Mouse (Mus musculus) urinary bladder, postnatal 14 days (tissue): ENCODE measurements around the gene Zfp442.
"Not testable (repeated sequence)": the region's sequence is repeated elsewhere in the genome, so short reads cannot be mapped to it uniquely, and the experiment has no call there.

Source experiments
- DNase-seq: peaks from one replicate; pipeline ENCODE4 v3.0.0; 2021; ENCODE audit warnings: low spot score

Zfp442 gene

DNA sequence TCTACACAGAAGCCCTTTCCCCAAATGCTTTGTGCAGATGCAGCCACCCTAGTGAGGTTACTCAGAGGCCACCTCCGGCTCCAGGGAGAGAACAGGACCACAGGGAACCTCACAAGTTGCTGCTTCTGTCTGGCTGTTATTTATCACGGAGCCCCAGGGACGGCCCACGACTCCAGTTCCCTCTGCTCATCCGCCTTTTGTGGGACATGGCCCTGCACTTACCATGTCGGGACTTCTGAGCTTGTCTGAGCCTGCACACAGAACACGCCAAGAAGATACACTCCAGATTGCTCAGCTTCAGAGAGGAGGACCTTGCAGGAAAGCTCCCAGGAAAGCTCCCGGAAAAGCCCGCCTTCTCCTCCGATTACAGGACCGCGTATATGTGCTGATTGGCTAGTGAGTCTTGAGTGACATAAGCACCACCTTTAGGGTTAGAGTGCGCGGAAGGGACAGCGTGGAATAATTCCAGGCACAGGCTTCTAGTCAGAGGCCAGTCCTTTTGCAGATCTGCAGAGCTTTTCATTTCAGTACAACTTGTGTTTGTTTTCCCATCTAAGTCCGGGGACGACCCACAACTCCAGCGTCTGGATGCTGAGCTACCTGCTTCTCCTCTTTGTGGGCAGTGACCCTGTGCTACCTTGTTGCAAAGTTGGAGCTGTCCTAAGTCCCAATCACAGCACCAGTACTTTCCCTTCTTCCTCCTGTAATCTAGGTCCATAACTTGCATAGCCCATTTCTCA is at the start of gene Zfp442:
Zfp442 (minus strand) TSS at position 307 of the 740 bp plus-strand sequence.
- DNase-seq: peak; percentile 76

DNA sequence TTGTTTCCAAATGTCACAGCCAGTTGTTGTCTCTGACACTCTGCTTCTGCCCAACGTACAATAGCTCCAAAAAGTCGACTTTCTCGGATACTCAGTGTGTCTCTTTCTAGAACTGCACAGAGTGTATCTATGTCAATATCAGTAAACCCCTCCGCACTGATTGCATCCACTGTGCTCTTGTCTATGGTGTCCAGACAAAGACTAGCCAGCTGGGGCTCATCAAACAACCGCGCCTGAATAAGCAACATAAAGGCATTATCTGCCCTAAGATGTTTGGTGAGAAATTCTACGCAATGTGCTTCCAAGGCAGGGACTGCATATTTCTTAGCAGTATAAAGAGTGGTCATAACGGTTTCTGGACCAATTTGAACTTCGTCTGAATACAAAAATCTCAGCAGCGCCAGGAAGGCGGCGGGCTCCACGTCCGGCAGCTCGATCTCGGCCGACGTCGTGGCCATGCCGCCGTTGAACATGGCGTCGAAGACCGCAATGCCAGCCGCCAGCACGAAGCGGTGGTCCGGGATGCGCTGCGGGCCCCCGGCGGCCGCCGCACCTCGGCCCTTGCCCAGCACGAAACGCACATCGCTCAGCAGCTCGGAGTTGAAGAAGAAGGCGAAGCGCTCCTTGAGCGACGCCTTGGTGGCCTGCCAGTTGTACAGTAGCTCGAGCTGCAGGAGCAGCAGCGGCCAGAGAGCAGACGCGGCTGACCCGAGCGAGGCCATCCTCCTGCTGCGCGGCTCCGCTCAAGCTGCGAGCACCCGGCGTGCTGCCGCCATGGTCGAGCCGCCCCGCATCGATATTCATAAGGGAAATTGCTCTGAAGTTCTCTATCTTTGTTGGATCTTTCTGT is 49.1 kb upstream of the Zfp442 start:
- DNase-seq: not testable (repeated sequence)

DNA sequence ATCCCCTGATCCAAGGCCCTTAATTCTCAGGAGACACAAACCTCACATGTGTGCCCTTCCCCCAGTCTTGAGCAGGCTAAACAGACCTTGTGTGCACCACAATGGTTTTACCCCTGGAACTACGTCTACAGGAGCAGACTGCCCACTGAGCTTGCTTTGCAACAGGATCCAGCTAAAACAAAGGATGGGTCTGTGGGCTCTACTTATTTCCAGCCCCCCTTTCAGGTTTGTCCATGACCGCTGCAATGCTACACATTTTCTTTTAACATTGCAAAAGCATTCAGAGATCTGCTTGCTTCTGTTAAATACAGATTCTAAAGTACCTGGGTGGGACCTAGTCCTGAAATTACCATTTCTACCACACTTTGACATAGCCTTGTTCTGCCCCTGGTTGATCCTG is 41.7 kb upstream of the Zfp442 start:
- no peak for DNase-seq

DNA sequence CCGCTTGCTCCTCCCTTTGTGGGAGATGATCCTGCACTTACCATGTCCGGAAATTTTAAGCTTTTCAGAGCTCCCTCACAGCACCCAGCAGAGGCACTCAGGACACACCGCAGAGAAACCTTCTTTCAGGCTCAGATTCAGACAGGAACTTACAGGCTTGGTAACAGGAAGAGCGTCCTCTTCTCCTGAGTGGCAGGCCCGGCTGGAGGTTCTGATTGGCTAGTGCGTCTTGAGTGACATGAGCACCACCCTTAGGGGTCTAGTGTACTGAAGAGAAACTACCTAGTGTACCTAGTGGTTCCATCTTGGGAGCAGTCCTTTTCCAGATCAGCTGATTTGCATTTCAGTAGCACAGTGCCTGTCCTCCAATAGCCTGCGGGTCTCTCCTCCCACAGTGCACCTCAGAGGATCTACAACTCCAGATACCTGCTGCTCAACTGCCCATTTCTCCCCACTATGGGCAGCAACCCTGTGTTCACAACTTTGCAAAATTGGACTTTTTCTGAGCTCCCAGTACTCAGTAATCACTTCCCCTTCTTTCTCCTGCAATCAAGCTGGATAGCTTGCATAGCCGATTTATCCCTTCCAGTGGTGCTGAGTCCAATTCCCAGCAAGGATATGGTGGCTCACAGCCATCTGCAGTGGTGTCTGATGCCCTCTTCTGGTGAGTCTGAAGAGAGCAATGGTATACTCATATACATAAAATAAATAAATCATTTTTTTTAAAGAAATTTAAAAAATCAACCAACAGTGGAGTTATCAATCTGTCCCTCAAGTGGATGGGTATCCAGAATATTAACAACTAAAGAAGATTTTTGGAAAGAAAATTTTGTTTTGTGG is 33.9 kb upstream of the Zfp442 start, which contains the start of gene Zfp345:
Zfp345 (minus strand) TSS at position 153 of the 840 bp plus-strand sequence.
- not testable (repeated sequence) for DNase-seq

DNA sequence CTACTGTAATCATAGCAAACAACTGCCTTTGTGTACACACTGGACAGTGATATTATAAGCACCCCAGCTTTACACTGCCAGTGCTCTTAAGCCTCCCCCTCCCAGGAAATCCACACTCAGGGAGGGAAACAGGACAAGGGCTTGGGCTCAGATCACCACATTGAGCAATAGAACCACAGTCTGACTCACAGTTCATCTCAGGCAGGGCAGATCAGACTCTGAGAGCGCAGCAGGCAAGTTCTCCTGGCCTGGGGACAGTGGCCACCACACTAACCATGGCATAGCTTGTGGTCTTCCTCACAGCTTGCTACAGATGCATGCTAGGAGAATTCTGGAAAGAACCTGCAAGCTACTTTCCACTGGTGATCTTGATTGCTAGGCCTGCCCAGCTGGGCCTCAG is 12.2 kb downstream of the Zfp442 start:
- peak; percentile 3 for DNase-seq

DNA sequence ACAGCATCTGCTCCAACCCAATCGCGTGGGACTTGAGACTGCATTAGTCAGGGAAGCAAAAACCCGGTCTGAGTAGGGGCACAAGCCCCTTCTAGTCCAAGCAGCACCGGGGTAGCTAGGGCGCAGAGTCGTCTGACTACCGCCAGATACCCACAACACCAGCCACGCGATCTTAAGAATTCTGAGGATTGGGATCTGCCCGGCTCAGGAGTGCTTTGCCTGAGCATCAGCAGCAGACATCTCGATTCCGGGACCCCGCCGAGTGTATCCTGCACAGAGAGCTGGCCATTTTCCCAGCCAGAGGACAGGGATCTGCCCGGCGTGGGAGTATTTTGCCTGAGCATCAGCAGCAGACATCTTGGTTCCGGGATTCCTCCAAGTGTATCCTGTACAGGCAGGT is 39.1 kb downstream of the Zfp442 start:
- not testable (repeated sequence) for DNase-seq

DNA sequence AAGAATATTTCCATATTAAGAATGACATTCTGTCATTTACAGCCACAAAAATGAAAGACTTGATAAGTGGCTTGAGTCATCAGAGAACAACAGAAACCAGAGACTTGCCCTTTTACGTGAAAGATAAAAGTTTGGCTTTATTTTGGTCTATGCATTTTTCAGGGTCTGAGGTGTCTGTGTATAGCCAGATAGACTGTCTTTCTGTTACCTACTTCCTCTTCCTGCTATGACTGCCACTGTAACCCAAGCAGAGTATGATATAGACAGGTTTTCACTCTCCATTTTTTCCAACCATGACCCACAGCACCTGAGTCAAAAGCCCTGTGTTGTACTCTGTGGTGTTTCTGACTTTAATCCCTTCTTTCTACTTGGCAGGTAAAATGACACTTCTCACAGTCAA is 61.1 kb downstream of the Zfp442 start:
- DNase-seq: no peak

DNA sequence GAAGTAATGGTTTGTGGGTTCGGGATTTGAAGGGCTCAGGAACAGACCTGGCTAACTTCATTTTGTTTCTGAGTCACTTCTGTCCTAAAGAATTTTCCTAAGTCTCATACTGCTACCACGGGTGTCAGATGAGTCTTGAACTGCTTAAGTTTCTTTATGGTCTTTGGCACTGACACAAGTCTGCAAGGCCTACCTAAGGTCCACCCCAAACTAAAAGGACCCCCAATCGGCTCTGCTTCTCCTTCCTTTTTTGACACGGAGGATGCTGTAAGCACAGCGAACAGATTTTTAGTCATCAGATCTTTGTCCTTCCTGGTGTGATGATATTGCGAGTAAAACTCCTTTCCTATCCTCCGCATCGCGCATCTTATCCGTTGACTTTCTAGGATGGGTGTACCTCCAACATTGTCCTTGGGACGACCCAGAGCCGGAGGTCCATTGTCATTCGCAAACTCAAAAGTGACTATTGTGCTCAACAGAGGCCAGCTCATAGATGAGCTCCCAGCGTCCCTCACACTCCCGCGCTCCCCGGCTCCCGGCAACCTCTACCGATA is 65.7 kb downstream of the Zfp442 start:
- DNase-seq: not testable (repeated sequence)

DNA sequence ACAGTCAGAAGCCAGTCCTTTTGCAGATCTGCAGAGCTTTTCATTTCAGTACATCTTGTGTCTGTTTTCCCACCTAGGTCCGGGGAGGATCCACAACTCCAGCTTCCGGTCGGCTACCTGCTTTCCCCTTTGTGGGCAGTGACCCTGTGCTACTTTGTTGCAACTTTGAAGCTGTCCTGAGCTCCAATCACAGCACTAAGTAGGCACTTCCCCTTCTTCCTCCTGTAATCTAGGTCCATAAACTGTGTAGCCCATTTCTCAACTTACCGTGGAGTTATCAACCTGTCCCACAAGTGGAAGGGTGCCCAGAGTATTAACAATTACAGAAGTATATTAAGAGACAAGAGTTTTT is 88.4 kb downstream of the Zfp442 start:
- no peak for DNase-seq

DNA sequence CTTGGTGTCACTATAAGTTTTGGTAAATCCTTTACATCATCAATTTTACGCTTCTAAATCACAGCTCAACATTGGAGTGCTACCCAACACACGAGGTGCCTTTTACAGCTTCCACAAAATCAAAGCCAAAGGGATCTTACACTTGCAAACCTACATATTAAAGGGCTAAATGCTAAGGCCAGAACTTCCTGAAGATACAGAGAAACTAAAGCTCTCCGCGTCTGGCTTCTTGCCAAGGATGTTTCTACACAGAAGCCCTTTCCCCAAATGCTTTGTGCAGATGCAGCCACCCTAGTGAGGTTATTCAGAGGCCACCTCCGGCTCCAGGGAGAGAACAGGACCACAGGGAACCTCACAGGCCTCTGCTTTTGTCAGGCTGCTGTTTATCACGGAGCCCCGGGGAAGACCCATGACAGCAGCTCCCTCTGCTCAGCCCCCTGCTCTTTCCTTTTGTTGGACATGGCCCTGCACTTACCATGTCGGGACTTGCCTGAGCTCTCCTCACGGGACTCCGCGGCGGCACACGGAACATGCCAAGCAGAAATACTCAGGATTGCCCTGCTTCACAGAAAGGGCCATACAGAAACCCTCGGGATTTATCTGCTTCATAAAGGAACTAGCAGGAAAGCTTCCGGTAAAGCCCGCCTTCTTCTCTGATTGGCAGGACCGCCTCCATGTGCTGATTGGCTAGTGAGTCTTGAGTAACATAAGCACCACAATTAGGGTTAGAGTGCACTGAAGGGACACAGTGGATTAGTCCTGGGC is 89.0 kb downstream of the Zfp442 start, which contains the start of gene 3300002I08Rik:
3300002I08Rik (minus strand) TSS at position 653 of the 765 bp plus-strand sequence.
- peak; percentile 91 for DNase-seq
